Mouse (Mus musculus) adrenal gland (tissue): ENCODE results near the gene Ptpdc1.

ENCODE experiments used
- intact Hi-C: fragments of 180-260 bp; cut with DNase I; formaldehyde crosslinking; loops from one replicate; pipeline ENCODE4 v1.15.1; 2025
- microRNA-seq, 2 experiments: library from miRNA; unstranded; fragments of <30 nt; microRNA quantifications; one replicate each; pipeline ENCODE4; 2019

The Ptpdc1 gene

GRCm38 (mm10) chr13:48552181-48553090 is 73.0 kb downstream of the Ptpdc1 start:
- intact Hi-C loops = no loop called here

GRCm38 (mm10) chr13:48548296-48548695 is 77.2 kb downstream of the Ptpdc1 start:
- intact Hi-C loops = no loop called here

- intact Hi-C loops = no loop called here
Measured at GRCm38 (mm10) chr13:48547623-48548022, 77.8 kb downstream of the Ptpdc1 start.

GRCm38 (mm10) chr13:48546330-48546917 is 79.0 kb downstream of the Ptpdc1 start:
- intact Hi-C loops = no loop called here

GRCm38 (mm10) chr13:48545476-48546281 is 79.8 kb downstream of the Ptpdc1 start:
- intact Hi-C loops = no loop called here

- intact Hi-C loops = no loop called here
Measured at GRCm38 (mm10) chr13:48544867-48545266, 80.6 kb downstream of the Ptpdc1 start.

GRCm38 (mm10) chr13:48544391-48544790 is 81.1 kb downstream of the Ptpdc1 start:
- intact Hi-C loops = no loop called here

GRCm38 (mm10) chr13:48540488-48540887 is 85.0 kb downstream of the Ptpdc1 start:
- intact Hi-C loops = no loop called here

- intact Hi-C loops = no loop called here
Measured at GRCm38 (mm10) chr13:48533441-48533840, 92.0 kb downstream of the Ptpdc1 start.

GRCm38 (mm10) chr13:48531448-48531847 is 94.0 kb downstream of the Ptpdc1 start:
- intact Hi-C loops = no loop called here

GRCm38 (mm10) chr13:48530685-48531084 is 94.8 kb downstream of the Ptpdc1 start:
- intact Hi-C loops = no loop called here

- intact Hi-C loops = loop anchor here (2.0 kb wide), 1 partner anchor 44 kb away; no protein-coding TSS in a partner anchor
Measured at GRCm38 (mm10) chr13:48529028-48529427, 96.4 kb downstream of the Ptpdc1 start.

GRCm38 (mm10) chr13:48528123-48528871 is 97.2 kb downstream of the Ptpdc1 start:
- intact Hi-C loops = loop anchor here (2.0 kb wide), 1 partner anchor 45 kb away; no protein-coding TSS in a partner anchor

Small RNAs within 50 kb of the gene (microRNA-seq; reads per million reads assigned to microRNA genes)
- gene Gm24111 (0 reads per million in 2 experiments), gene Mirlet7a-1 (612 to 651 reads per million in 2 experiments), gene Mirlet7d (35,832 to 52,021 reads per million in 2 experiments), gene Mirlet7f-1 (0 reads per million in 2 experiments)
